Mouse (Mus musculus): Measurements from ENCODE around the gene Zkscan16.

Zkscan16 gene

DNA sequence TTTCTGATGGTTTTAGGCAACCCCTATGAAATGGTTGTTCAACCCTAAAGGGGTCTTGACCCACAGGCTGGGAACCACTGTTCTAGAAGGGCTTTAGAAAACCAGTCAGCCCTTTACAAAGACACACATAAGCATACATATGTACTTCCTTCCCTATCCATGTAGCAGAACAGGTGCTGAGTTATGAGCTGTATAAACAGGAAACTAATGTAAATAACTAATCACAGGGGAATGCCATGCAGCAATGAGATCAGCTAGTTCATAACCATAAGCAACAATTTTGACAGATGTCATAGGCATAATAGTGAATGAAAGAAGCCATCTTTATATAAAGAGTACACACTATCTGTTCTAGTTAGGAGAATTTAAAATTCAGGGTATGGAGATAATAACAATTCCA is 1.8 kb upstream of the Zkscan16 start:
- DNase-seq (ENCODE audit: low spot score) = no peak

DNA sequence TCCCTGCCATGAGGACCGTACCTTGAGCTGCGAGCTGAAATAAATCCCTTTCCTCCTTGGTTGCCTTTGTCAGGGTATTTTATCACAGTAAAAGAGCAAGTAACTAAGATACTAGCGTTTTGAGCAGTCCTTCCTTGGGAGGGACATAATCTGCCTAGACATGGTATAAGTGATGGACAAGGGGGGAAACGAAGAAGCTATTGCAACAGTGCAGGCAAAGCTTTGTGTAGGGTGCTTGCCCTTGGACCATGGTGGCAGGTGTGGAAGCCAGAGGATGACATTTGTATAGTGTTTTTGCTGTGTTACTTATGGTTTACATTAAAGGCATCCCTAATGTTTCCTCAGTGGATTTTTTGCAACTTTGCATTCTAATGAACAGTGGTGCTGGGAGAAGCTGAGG is 486 bp upstream of the Zkscan16 start:
- no peak for DNase-seq (ENCODE audit: low spot score)

DNA sequence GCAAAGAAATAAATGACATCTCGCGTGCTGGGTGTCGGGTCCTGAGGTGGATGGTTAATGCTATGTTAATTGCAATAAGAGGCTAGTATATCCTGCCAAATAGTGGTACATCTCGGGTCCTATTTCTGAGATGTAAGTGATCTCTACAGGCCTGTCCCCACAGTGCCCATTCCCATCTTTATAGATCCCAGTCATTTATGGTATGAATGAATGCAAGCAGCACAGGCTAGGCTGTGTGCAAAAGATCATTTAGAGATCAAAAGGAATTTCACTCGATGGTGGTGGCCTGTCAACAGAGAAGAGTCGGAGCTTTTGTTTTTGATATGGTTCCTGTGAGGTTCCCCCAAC is 752 bp downstream of the Zkscan16 start:
- DNase-seq (ENCODE audit: low spot score) = no peak

DNA sequence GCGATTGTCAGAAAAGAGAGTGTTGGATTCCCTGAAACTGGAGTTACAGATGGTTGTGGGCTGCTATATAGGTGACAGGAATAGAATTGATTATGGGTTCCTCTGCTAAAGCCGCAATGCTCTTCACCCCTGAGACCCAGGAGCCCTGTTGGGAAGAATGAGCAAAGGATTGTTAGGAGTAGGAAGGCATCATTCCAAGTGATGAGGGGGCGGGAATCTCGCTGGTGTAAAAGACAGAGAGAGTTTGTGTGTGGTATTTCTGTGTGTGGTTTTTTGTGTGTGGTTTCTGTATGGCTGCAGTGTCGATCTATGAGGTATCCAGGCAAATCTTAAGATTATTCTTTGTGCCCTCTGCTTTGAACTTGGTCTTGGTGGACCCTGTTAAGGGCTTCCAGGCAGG is 1.3 kb downstream of the Zkscan16 start:
- DNase-seq (ENCODE audit: low spot score) = no peak

DNA sequence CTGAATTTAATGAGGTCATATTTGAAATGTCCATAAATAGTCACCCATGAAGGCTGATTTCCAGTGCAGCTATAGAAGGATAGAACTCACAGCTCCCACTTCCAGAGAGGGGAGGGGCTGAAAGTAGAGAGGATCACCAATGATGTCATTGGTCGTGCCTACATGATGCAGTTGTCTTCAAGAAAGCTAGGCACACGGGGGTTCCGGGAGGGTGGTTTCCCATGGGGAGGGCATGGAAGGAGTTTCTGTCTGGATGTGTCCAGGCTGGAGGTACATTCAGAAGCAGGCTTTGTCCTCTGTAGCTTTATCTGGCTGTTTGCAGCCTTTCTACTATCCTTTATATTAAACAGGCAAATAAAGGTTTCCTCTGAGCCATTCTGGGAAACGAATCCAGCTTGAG is 5.0 kb downstream of the Zkscan16 start:
- DNase-seq (ENCODE audit: low spot score) = no peak

DNA sequence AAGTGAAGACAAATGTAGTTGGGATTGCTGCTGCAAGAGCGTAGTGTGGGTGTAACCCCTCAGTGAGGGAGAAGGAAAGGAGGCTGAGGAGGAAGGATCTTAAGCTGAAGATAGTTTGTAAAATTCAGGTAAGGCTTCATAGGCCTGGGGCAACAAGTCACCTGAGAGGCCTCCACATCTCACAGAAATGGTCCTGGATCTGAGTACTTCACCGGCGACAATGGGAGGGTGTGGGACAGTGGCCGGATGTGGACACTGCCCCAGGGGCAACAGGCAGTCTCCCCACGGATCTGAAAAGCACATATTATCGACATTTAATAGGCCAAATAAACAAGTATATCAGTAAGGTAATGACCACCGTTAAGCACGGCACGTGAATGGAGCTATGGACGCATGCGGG is 9.2 kb downstream of the Zkscan16 start:
- DNase-seq (ENCODE audit: low spot score) = no peak

DNA sequence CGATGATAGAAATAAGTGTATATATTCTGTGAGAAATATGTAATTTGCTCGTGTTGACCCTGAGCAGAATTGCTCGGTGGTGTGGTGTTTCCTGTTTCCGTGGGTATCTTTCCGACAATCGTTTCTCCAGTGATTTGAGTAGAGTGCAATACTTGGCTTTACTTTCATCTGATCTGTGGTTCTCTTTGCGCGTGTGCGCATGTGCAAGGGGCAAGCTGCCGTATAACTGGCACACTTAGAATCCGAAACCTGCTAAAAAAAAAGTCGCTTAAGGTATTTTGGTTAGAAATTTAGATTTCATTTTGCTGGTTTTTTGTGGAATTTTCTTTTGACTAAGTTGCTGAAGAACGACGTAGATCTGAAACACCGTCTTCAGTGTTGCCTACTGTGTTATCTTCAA is 18.3 kb downstream of the Zkscan16 start:
- no peak for DNase-seq (ENCODE audit: low spot score)

DNA sequence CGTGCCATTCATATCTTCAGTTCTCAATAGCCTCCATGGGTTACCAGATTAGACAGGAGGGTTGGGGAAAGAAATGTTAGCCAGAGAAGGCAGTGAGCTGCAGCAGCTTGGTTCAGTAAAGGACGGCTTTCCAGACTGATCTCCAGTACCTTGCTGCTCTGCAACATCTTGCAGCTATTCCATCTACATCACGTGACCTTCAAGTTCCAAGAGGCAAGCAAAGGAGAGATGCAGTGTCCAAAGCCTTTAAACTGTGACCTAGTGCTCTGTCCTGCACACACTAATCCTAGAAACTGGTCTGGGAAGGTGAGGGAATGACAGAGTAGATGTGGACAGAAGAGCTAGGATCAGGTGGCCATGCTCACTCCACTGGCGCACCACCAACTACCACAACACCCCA is 19.8 kb downstream of the Zkscan16 start:
- no peak for DNase-seq (ENCODE audit: low spot score)

DNA sequence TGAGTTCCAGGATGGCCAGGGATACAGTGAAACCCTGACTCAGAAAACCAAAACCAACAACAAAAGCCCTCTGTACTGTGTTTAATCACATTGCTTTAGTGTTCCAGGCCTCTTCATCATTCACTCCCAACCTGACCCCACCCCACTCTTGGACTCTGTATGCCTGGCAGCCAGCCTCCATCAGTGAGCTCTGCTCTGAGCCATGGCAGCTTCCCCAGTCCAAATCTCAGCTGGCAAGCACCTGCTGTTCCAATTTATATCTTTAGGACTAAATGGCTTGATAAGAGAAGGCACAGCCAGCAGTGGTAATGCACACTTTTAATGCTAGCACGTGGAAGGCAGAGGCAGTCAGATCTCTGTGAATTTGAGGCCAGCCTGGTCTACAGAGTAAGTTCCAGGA is 21.7 kb downstream of the Zkscan16 start:
- no peak for DNase-seq (ENCODE audit: low spot score)

DNA sequence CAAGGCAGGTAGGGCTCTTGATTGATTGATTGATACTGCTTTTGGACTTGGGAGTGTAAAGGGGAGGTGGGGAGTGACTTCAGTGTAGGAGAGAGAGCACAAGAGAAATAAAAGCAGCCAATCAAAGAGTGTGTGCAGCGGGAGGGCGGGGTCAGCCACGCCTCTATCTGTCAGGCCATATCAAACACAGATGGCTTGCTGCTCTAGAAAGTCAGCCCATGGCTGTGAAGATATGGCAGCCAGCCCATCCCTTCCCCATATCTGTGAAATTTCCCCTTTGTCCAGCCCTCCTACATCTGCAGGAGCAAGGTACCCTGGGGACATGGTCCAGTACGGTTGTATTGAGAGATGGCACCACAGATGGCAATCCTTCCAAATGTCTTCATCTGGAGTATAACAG is 27.2 kb downstream of the Zkscan16 start:
- DNase-seq (ENCODE audit: low spot score) = no peak

DNA sequence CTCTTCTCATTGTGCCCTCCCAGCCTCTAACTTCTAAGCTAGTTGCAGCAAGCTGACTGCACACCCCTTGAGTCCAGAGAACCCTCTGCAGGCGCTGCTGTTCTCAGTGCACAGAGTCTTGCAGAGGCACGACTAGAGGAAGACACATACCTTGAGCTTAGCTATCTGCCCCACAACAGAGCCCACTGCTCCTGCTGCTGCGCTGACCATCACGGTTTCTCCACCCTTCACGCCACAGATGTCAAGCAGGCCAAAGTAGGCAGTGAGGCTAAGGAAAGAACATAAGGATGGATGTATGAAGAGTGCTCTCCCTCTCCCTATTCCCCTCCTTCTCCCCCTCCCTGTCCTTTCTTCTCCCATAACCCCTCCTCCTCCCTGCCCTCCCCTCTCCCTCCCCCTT is 32.3 kb downstream of the Zkscan16 start:
- no peak for DNase-seq (ENCODE audit: low spot score)

DNA sequence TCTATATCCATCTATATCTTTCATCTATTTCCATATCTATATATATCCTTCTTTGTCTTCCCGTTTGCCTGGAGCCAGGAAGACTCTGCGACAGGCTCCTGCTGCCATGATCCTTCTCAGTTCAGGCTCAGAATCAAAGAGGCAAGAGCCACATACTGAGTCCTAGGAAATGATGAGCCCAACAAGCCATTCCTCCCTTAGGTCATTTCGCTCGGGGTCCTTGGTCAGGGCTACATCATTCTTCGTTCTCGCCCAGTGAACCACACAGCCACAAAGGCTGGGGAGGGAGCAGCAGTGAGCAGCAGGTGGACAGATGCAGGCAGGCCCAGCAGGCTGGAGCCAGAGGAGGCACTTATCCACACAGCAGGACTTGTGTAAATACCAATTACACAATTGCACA is 38.0 kb downstream of the Zkscan16 start:
- no peak for DNase-seq (ENCODE audit: low spot score)

DNA sequence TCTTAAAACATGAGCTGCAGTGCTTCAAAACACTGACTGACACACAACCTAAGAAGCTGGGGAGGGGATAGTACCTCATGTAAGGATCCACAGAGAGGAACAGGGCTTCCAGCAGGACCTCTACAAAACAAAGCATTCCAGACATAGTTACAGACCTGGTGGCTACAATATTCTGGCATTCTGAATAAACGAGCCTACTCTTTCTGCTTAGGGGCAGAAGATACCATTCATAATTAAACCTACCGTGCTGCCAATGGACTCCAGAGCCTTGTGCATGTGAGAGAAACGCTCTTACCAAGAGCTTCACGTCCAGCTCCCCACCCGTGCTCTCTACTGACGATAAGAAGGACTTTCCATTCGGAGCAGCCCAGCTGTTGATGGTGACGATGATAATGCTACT is 39.4 kb downstream of the Zkscan16 start:
- no peak for DNase-seq (ENCODE audit: low spot score)

DNA sequence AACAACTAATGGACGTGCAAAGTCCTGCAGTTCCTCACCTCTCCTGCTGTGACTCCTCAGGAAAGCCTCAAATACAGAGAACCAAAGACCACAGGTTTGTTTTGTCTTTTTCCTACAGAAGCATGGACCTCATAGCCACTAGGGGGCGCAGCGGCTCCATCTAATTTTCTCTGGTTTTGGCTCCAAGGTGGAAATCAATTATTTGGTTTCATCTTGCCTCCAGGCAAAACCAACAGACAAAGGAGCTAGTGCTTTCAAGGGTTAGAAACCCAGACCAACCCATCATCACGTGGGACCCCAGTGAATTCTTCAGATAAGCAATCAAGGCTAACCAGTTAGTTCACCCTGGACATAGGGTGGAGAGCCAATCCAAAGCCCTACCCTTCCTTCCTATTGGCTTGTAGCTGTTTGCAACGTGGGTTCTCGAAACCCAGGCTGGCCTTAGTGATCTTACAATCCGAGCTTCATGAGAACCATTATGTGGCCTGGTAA is 41.8 kb downstream of the Zkscan16 start:
- DNase-seq (ENCODE audit: low spot score) = peak; percentile 55

DNA sequence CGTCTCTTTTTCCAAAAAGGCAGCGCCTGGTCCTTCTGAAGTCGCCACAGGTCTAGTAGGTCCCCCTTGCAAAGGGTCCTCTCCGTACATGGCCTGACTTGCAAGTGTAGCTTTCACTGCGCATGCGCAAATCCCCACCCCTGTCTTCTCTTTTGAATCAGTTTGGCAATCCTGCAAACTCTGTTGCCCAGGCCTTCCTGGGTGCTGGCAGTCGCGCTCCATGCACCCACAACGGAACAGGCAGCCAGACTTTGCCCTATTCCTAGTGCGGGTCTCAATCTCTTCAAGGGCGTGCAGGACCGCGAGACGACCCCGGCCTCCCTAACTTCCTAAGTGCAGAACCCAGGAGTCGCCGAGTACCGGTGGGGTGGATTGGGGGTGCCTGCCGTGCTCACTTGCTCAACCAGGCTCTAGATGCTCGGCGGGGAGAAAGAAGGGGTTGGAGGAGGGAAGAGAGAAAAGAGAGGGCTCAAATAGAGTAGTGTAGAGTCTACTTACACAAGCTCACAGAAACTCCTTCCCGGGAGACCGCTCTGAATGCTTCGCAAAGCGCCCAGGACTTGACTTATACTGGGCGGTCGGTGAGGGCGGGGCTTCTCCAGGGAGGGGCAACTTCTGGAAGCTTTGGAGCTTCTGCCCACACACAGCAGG is 43.2 kb downstream of the Zkscan16 start, which contains the start of gene Ptgr1:
Gene Ptgr1, minus strand, starts transcription at position 580 of the 651 bp plus-strand sequence.
- peak; percentile 67 for DNase-seq (ENCODE audit: low spot score)

DNA sequence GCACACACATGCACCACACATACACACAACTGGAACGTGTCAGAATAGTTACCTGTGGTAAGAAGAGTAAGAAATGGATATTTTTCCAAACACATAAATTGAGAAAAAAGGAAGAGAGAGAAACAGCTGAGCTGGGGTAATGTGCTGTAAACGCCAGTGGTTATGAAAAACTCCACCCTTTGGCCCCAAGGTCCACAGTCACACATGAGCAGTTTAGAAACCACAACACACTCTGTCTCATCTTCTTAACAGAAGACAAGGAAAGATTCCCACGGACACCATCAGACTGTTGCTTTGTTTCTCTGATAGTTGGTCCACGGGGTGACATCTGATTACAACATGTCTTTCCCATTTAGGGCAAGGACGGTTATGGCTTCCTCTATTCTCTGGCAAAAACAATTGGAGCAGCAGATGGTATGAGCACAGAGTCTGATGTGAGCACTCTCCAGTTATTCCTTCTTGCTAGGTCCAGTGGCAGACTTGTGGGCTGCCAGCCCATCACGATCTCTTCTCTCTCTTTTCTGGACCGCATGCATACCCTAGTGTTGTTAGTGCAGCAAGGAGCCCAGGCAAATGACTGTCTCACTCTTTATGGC is 46.0 kb downstream of the Zkscan16 start:
- DNase-seq (ENCODE audit: low spot score) = no peak

DNA sequence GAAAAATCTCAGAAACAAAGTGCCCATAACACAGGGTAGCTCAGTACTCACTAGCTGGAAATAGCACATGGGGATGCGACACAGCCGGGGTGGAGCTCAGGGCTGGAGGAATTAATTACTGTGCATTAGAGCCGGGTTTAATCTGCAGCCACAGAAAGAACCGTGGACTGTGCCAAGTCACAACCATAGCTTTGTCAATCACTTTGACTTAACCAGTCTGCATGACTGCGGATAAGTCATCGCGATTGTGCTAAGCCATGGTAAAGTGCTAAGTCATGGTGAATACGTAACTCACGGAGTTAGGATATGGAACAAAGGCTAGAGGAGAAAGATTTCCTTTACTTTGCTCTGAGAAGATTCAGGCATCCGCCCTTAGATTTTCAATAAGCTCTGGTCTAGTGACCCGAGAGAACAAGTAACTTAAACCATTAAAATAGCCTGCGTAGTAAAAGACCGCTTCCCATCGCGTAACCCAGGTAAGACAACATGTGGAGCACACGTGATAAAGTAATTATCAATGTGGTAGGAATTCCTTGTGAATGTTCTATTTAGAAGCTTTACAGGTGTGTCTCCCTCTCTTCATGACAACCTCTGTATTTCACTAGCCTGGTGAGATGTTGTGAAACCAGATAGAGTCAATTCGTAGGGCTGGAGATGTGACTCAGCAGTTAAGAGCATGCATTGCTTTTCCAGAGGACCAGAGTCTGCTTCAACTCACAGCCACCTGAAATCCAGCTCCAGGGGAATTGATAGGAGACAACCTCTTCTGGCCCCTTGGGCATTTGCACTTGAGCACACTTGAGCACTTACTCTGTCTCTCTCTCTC is 47.4 kb downstream of the Zkscan16 start:
- no peak for DNase-seq (ENCODE audit: low spot score)

DNA sequence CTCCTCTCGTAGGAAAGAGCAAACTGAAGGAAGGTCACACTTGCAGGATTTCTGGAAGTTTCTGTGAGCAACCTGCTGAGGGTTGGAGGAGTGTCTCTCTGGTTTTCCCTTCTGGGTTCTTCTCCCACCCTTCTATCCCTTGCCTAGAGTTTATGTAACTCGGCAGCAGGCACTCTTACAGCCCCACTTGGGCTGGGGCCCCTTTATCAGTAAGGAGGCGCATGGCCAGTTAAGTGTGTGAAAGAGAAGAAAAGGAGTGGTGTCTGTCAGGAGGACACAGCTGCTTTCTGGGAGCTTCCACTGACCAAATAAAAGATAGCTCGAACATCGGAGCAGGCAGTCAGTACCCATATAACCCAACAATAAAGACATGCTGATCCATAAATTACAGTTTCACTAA is 48.8 kb downstream of the Zkscan16 start:
- no peak for DNase-seq (ENCODE audit: low spot score)

DNA sequence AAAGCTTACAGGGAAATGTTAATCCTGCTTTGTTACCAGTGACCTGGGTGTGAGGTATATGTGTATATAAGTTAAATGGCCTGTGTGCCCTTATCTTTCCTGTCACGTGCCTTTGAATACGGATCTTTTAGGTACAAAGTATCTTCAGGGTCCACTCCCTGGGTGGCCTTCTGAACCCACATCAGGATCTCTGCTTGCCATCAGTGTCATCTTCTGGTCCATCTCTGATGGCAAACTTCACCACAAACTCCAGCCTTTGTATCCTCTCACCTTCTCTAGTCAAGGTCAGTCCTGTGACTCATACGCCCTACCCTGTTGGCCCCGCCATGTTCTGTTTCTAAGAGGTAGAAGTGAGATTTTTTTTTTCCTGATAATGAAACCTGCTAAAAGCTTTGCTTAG is 51.3 kb downstream of the Zkscan16 start, which contains the start of gene Dnajc25:
Gene Dnajc25, plus strand, starts transcription at position 301 of the 400 bp plus-strand sequence.
- no peak for DNase-seq (ENCODE audit: low spot score)

DNA sequence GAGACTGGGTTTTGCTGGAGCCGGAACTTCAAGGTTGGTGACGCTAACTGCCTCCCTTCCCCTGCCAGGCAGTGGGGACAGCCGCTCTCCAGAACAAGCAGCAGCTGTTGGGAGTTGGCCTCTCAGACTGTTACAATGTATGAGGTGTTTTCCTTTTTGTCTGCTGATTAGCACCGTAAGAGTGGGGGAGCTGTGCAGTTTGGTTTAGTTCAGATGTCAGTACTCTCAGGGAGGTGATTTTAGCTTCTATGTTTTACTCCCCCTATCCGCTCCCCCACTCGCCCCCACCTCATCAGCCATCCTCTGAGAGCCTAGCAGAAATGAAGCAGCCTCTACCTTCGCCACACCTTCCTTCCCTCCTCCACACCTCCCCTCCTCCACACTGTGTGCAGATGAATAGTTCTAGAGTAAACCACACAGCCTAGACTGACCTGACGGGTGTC is 51.8 kb downstream of the Zkscan16 start:
- no peak for DNase-seq (ENCODE audit: low spot score)

DNA sequence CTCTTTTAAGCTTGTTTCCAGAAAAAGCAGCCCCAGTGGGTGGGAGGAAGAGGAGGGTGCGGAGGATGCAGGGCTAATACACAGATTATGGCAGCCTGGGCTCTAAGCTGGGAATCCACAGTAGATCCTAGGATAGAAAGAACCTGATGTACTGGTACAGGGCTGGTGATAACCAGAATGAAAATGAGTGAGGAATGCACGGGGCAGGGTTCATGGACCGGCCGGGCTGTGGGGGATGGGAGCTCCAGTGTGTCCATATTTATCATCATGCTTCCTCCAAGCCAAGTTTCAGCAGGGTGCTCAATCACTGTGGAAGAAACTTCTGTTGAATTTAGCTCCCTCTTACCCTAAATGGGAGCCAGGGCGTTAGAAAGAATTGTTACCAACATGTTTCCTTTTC is 53.7 kb downstream of the Zkscan16 start:
- DNase-seq (ENCODE audit: low spot score) = no peak

DNA sequence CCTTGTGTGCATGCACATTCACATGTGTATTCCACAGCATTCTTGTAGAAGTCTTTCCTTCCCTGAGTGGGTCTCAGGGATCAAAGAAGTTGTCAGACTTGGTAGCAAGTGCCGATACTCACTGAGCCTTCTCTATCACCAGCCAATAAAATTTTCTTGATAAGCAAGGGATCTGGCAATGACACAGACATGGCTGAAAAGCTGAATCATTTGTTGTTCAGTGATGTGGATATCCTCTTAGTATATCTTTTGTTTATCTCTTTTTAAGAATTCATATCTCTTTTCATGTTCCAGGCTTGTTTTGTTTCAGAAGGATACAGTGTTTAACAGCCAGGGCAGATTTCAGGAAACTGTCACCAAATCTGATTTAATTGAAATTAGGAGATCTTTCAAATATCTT is 55.3 kb downstream of the Zkscan16 start:
- no peak for DNase-seq (ENCODE audit: low spot score)

DNA sequence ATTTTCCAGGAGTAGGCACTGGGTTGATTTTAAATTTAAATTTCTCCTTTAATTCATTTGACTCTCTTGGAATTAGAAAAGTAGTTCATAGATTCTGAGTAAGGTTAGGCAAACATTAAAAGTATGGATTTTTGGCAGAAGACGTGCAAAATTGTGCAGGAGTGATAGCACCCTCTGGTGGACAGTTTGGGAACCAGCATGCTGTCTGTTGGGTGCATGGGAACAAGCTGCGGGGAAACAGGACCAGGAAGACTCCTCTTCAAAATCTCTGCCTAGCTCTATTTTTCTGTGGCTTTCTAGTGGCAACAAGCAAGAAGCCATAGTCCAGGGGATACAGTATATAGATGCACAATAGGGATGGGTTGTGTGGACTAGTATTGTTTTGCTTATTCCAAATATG is 56.3 kb downstream of the Zkscan16 start:
- peak; percentile 55 for DNase-seq (ENCODE audit: low spot score)
